Mouse (Mus musculus): ENCODE measurements at regions not wholly inside any gene's neighbourhood (a gene's known extent, or its start where the extent isn't known, plus 50 kb on each side); places are given as distances from the start of the nearest gene placed in this dataset.

- no peak for TF ChIP-seq CTCF (IDR thresholded peaks at IDR 0.05; ENCODE audit: low read depth)
- TF ChIP-seq EP300 (IDR thresholded peaks at IDR 0.05; ENCODE audit: low read depth): no peak
Measured at GRCm38 (mm10) chr5:68274271-68274670, 242.6 kb downstream of the Grxcr1 start.

Measured in liver, embryonic 14.5 days (tissue).